Mouse (Mus musculus) lung, postnatal 0 days (tissue): ENCODE data around the gene Gm11213. TPM values are rescaled to one million over a fixed set of nuclear protein-coding genes. Genes with fewer than 3 reads are reported as not detected.
A peak's percentile ranks its signal among the peaks of the same experiment; 100 is the strongest.

Source experiments
- ATAC-seq: fragments of 200-750 bp; cut with Nextera tagmentation; 2 replicates; pipeline ENCODE4 v1.8.0; 2017; ENCODE audit warnings: moderate library complexity
- DNase-seq: peaks from one replicate; pipeline ENCODE4 v3.0.0-alpha.2; 2016; ENCODE audit warnings: low spot score
- H3K27ac ChIP-seq: fragments of 300-500 bp; sonication (generic); 2 replicates; pipeline ENCODE4 v1.5.1; 2014; ENCODE audit warnings: antibody characterized with exemption, mild to moderate bottlenecking, low read length, mixed read lengths
- H3K27me3 ChIP-seq: fragments of 300-500 bp; sonication (generic); replicated peaks from 2 replicates; pipeline ENCODE4 v1.6.1; 2014; ENCODE audit warnings: low read length, mixed read lengths; ENCODE audit not compliant: insufficient read depth
- H3K36me3 ChIP-seq: fragments of 300-500 bp; sonication (generic); 2 replicates; pipeline ENCODE4 v1.6.1; 2014; ENCODE audit warnings: low read length, mixed read lengths; ENCODE audit not compliant: insufficient read depth
- H3K4me1 ChIP-seq: fragments of 300-500 bp; sonication (generic); 2 replicates; pipeline ENCODE4 v1.6.1; 2014; ENCODE audit warnings: antibody characterized with exemption, low read depth, low read length, mixed read lengths; ENCODE audit not compliant: insufficient read depth
- H3K4me2 ChIP-seq: fragments of 300-500 bp; sonication (generic); replicated peaks from 2 replicates; pipeline ENCODE4 v1.6.1; 2014; ENCODE audit warnings: low read depth, mild to moderate bottlenecking, low read length, moderate library complexity, mixed read lengths
- H3K4me3 ChIP-seq: fragments of 300-500 bp; sonication (generic); 2 replicates; pipeline ENCODE4 v1.5.1; 2014; ENCODE audit warnings: low read depth, low read length
- H3K9ac ChIP-seq: fragments of 300-500 bp; sonication (generic); replicated peaks from 2 replicates; pipeline ENCODE4 v1.6.1; 2014; ENCODE audit warnings: low read depth, mild to moderate bottlenecking
- H3K9me3 ChIP-seq: fragments of 300-500 bp; sonication (generic); 2 replicates; pipeline ENCODE4 v1.6.1; 2016; ENCODE audit warnings: low read length, mixed read lengths
- CTCF ChIP-seq: IDR thresholded peaks from 2 replicates; pipeline ENCODE4 v1.5.1; 2016; ENCODE audit warnings: antibody characterized with exemption, mild to moderate bottlenecking
- EP300 ChIP-seq: IDR thresholded peaks from 2 replicates; pipeline ENCODE4 v1.6.1; 2016; ENCODE audit warnings: antibody characterized with exemption, mild to moderate bottlenecking, control low read depth
- WGBS: fragments of 180-500 bp; shearing (Covaris S2); extraction: QIAGEN DNeasy Blood & Tissue Kit; methylation state at CpG from one replicate; pipeline ENCODE4 v1.1.7; 2014; 5-methylcytosine and 5-hydroxymethylcytosine counted together
- polyA plus RNA-seq: library from polyadenylated mRNA; unstranded; fragments of >200 nt; fragmentation: Nextera tagmentation; extraction: Ambion mirVana; gene quantifications from 2 replicates; pipeline ENCODE4 v1.2.1, GENCODE M21; 2015

Gm11213 gene
- polyA plus RNA-seq, 1 experiment from 2014 or later, result not detected

DNA sequence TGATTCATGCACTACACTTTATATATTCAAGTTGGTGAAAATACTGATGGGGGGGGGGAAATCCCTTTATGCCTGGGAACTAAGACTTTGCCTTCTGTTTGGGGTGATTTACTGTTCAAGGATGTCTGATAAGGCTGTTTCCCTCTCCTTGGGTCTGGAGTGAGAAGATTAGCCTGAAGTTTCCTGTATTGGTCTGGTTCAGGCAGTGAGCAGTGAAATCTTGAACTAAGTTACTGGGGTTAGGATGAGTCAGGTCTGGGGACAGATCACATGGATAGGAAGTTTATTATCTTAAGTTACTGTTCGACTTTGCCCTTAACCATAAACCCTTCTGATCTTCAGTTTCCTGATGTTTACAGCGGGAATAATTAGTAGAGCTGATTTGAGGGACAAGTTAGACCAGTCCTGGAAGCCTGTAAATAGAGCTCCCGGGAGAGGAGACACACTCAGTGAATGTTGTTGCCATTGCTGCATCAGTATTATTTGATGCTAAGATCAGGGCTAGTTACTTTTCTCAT, 20.6 kb upstream of the Gm11213 start:
- no peak for TF ChIP-seq CTCF
- no peak for TF ChIP-seq EP300
- Histone ChIP-seq H3K9me3 (no peaks in the 10 kb centered on the region), H3K27me3 (no peaks in the 10 kb centered on the region), H3K4me2 (no peak overlapping the region), H3K4me1 (no peaks in the 10 kb centered on the region), H3K9ac (no peak overlapping the region), H3K36me3 (no peaks in the 10 kb centered on the region), H3K4me3 (no peak overlapping the region), H3K27ac (no peak overlapping the region)
- DNase-seq (no peak), ATAC-seq (no peak)
- WGBS, result 27% methylated on average over 3 of the region's 3 CpGs

DNA sequence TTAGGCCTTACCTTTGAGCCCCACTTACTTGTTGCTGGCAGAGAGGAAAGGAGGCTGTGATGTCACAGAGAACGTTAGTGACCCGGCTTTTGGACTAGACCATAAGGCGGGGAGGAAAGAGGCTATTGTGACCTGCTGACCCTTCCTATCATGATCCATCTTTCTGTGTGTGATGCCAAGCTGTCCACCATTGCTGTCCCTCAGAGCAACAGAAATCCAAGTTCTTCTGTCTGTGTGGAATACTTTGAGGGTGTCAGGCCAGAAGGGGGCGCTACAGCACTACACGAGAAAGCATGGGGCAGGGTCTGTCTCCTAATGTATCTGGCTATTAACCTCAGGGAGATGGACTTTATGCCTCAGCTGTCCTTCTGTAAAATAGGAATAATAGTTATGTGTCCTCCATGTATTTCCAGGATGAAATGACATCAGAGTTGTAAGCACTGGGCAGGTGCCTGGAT, 17.3 kb upstream of the Gm11213 start, which contains the start of gene Tex48:
Gene Tex48 (minus strand): TSS at position 51 of the 458 bp plus-strand sequence.
- TF ChIP-seq CTCF (peak; percentile 67), EP300 (no peak)
- Histone ChIP-seq H3K36me3 (no peaks in the 10 kb centered on the region), H3K27ac (no peak within 1 kb of the TSS), H3K27me3 (no peaks in the 10 kb centered on the region), H3K4me2 (no peak within 1 kb of the TSS), H3K9me3 (no peaks in the 10 kb centered on the region), H3K4me3 (no peak within 1 kb of the TSS), H3K9ac (no peak within 1 kb of the TSS), H3K4me1 (no peaks in the 10 kb centered on the region)
- peak; percentile 18 for DNase-seq
- WGBS, result 43% methylated on average over 5 of the region's 5 CpGs
- ATAC-seq, result no peak

DNA sequence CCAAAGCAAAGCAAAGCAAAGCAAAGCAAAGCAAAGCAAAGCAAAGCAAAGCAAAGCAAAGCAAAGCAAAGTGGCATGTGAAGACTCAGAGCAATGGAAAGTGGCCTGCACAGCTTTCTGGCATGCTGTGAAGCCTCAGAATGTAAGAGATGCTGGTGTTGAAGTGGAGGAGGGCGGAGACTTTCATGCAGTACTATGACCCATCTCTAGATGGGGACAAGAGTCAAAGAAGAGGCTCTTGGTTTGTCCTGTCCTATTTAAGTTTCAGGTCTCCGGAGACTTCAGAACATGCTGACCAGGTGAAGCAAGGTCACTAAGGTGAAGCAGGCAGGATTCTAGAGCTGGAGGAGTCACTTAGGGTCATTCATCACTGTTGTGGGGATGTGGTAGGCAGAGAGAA, 16.8 kb upstream of the Gm11213 start:
- ATAC-seq, result no peak

DNA sequence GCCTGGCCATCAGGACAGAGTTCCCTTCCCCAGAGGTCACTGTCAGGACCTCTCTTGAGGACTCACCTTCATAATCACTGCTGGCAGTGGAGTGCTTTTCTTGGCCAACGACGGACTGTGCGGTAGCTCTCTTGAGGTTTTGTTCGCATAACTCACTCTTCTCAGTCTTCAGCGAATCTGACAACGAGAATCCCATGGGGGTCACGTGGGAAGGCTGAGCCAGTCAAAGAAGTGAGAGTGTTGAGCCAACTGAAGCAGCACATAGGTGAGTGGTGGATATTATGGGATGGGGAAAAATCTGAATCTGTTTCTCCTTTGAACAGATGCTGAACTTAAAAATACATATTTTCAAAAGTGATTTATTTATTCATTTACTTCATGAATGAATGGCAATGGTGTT, 3.3 kb upstream of the Gm11213 start:
- H3K27me3 ChIP-seq, result no peaks in the 10 kb centered on the region
- no peaks in the 10 kb centered on the region for H3K36me3 ChIP-seq
- TF ChIP-seq EP300, result no peak
- no peak for TF ChIP-seq CTCF
- no peaks in the 10 kb centered on the region for H3K4me1 ChIP-seq
- H3K9me3 ChIP-seq, result no peaks in the 10 kb centered on the region
- no peak overlapping the region for H3K4me3 ChIP-seq
- no peak overlapping the region for H3K9ac ChIP-seq
- ATAC-seq, result no peak
- H3K4me2 ChIP-seq, result no peak overlapping the region
- WGBS, result 56% methylated on average over 7 of the region's 7 CpGs
- DNase-seq, result no peak
- H3K27ac ChIP-seq, result no peak overlapping the region

More for the DNA sequence above, 16.8 kb upstream of the Gm11213 start:
- WGBS, result 71% methylated on average over 2 of the region's 2 CpGs
- H3K4me3 ChIP-seq, result no peak overlapping the region
- no peak overlapping the region for H3K27ac ChIP-seq
- TF ChIP-seq EP300 (no peak), CTCF (0 out of 2 replicates have a peak, but pooled peaks have one; percentile 5)
- no peaks in the 10 kb centered on the region for H3K4me1 ChIP-seq
- no peaks in the 10 kb centered on the region for H3K27me3 ChIP-seq
- no peak overlapping the region for H3K4me2 ChIP-seq
- no peaks in the 10 kb centered on the region for H3K36me3 ChIP-seq
- no peaks in the 10 kb centered on the region for H3K9me3 ChIP-seq
- H3K9ac ChIP-seq, result no peak overlapping the region
- DNase-seq, result peak; percentile 9

DNA sequence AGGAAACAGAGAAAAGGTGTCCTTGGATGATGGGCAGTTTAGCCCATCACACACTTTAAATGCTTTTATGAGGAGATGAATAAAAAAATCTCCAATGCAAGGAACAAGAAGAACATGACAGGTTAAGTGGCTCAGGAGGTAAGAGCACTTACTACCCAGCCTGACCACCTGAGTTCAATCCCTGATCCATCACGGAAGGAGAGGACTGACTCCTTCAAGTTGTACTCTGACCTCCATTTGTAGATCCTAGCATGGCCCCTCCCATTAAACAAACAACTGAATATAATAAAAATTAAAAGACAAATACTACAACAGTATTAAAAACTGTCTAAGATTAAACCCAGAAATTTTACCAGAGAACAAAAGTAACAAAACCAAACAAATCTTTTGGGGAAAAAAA, 907 bp upstream of the Gm11213 start:
- Histone ChIP-seq H3K4me2 (no peak overlapping the region), H3K4me1 (no peaks in the 10 kb centered on the region), H3K9me3 (no peaks in the 10 kb centered on the region), H3K9ac (no peak overlapping the region), H3K27ac (no peak overlapping the region), H3K27me3 (no peaks in the 10 kb centered on the region), H3K4me3 (no peak overlapping the region), H3K36me3 (no peaks in the 10 kb centered on the region)
- no peak for TF ChIP-seq CTCF
- no peak for TF ChIP-seq EP300
- ATAC-seq (no peak), DNase-seq (no peak)
- WGBS, result 52% methylated on average over 1 of the region's 1 CpGs

DNA sequence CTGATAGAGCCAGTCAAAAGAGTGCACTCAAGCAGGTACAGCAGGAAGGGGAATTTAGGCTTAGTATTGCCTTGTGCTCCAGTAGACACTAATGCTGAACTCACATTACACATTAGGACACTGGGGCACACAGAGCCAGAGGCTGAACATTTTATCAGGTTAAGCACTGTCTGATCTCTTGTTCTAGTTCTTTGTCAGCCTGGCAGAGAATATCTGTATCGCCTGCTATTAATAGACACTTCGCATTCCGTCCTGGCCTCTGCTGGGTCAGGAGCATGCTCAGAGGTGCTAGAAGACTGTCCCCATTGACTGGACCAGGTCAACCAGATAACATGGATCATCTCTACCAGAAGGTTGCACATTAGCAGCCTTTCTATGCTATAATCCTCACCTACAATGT, 484 bp upstream of the Gm11213 start:
- Histone ChIP-seq H3K9me3 (no peaks in the 10 kb centered on the region), H3K27me3 (no peaks in the 10 kb centered on the region), H3K4me2 (no peak overlapping the region), H3K36me3 (no peaks in the 10 kb centered on the region), H3K9ac (no peak overlapping the region), H3K27ac (no peak overlapping the region), H3K4me3 (no peak overlapping the region), H3K4me1 (no peaks in the 10 kb centered on the region)
- DNase-seq (no peak), ATAC-seq (no peak)
- 82% methylated on average over 3 of the region's 3 CpGs for WGBS
- TF ChIP-seq EP300, result no peak
- no peak for TF ChIP-seq CTCF

DNA sequence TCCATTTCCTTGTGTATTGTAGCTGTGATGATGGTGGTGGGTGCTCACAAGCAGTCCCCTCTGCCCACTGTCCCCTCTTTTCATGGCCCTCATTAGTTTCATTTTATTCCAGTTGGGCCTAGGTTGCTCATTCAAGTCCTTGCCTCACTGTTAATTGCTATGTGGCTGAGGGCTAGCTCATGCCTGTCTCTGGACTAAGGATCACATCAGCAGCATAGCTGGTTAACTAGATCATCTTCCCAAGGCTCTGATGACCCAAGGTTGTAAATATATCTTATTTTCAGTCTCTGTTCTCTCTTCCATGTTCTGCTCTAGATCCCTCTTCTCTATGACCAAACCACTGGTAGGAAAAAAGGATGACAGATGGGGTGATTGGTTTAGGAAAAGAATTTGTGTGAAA, 3.8 kb downstream of the Gm11213 start:
- Histone ChIP-seq H3K27ac (no peak overlapping the region), H3K36me3 (no peaks in the 10 kb centered on the region), H3K4me3 (no peak overlapping the region), H3K9ac (no peak overlapping the region), H3K4me2 (no peak overlapping the region), H3K27me3 (no peaks in the 10 kb centered on the region), H3K4me1 (no peaks in the 10 kb centered on the region), H3K9me3 (no peaks in the 10 kb centered on the region)
- TF ChIP-seq CTCF (no peak), EP300 (no peak)
- ATAC-seq (no peak), DNase-seq (no peak)
